Mouse (Mus musculus): ENCODE measurements around the gene Mtmr3.

Gene Mtmr3

GRCm38 (mm10) chr11:4451116-4451515, 143.5 kb downstream of the Mtmr3 start:
- H3K36me3 ChIP-seq (ENCODE audit: control insufficient read depth, insufficient read depth, low read length, poor library complexity, severe bottlenecking) = no peaks in the 10 kb centered on the region
- H3K27me3 ChIP-seq (ENCODE audit: control insufficient read depth, insufficient read depth, low read length, poor library complexity, severe bottlenecking) = no peaks in the 10 kb centered on the region
- peak; percentile 60 for DNase-seq (ENCODE audit: low read depth, low spot score)

GRCm38 (mm10) chr11:4446195-4446868, 148.3 kb downstream of the Mtmr3 start:
- Histone ChIP-seq H3K27me3 (ENCODE audit: control insufficient read depth, insufficient read depth, low read length, poor library complexity, severe bottlenecking) (no peaks in the 10 kb centered on the region), H3K36me3 (ENCODE audit: control insufficient read depth, insufficient read depth, low read length, poor library complexity, severe bottlenecking) (no peaks in the 10 kb centered on the region)
- DNase-seq (ENCODE audit: low read depth, low spot score) = no peak

GRCm38 (mm10) chr11:4442280-4442679, 152.4 kb downstream of the Mtmr3 start:
- no peaks in the 10 kb centered on the region for H3K36me3 ChIP-seq (ENCODE audit: control insufficient read depth, insufficient read depth, low read length, poor library complexity, severe bottlenecking)
- DNase-seq (ENCODE audit: low read depth, low spot score) = no peak
- no peaks in the 10 kb centered on the region for H3K27me3 ChIP-seq (ENCODE audit: control insufficient read depth, insufficient read depth, low read length, poor library complexity, severe bottlenecking)

GRCm38 (mm10) chr11:4440978-4441377, 153.7 kb downstream of the Mtmr3 start, which contains the start of gene Hormad2:
TSS of gene Hormad2 (minus strand) at chr11:4441105.
- DNase-seq (ENCODE audit: low read depth, low spot score) = no peak
- no peaks in the 10 kb centered on the region for H3K36me3 ChIP-seq (ENCODE audit: control insufficient read depth, insufficient read depth, low read length, poor library complexity, severe bottlenecking)

GRCm38 (mm10) chr11:4438211-4438610, 156.5 kb downstream of the Mtmr3 start:
- Histone ChIP-seq H3K27me3 (ENCODE audit: control insufficient read depth, insufficient read depth, low read length, poor library complexity, severe bottlenecking) (no peaks in the 10 kb centered on the region), H3K36me3 (ENCODE audit: control insufficient read depth, insufficient read depth, low read length, poor library complexity, severe bottlenecking) (no peaks in the 10 kb centered on the region)
- DNase-seq (ENCODE audit: low read depth, low spot score) = no peak

More at GRCm38 (mm10) chr11:4440978-4441377, 153.7 kb downstream of the Mtmr3 start, which contains the start of gene Hormad2:
- no peaks in the 10 kb centered on the region for H3K27me3 ChIP-seq (ENCODE audit: control insufficient read depth, insufficient read depth, low read length, poor library complexity, severe bottlenecking)

GRCm38 (mm10) chr11:4437318-4437717, 157.3 kb downstream of the Mtmr3 start:
- no peak for DNase-seq (ENCODE audit: low read depth, low spot score)
- H3K27me3 ChIP-seq (ENCODE audit: control insufficient read depth, insufficient read depth, low read length, poor library complexity, severe bottlenecking) = no peaks in the 10 kb centered on the region
- H3K36me3 ChIP-seq (ENCODE audit: control insufficient read depth, insufficient read depth, low read length, poor library complexity, severe bottlenecking) = no peaks in the 10 kb centered on the region

GRCm38 (mm10) chr11:4436631-4437030, 158.0 kb downstream of the Mtmr3 start:
- DNase-seq (ENCODE audit: low read depth, low spot score) = peak; percentile 22
- Histone ChIP-seq H3K36me3 (ENCODE audit: control insufficient read depth, insufficient read depth, low read length, poor library complexity, severe bottlenecking) (no peaks in the 10 kb centered on the region), H3K27me3 (ENCODE audit: control insufficient read depth, insufficient read depth, low read length, poor library complexity, severe bottlenecking) (no peaks in the 10 kb centered on the region)

- no peak for DNase-seq (ENCODE audit: low read depth, low spot score)
- no peaks in the 10 kb centered on the region for H3K27me3 ChIP-seq (ENCODE audit: control insufficient read depth, insufficient read depth, low read length, poor library complexity, severe bottlenecking)
- no peaks in the 10 kb centered on the region for H3K36me3 ChIP-seq (ENCODE audit: control insufficient read depth, insufficient read depth, low read length, poor library complexity, severe bottlenecking)
These were observed 160.2 kb downstream of the Mtmr3 start for GRCm38 (mm10) chr11:4434461-4434860.
